Mouse (Mus musculus) urinary bladder, postnatal 36 days (tissue): ENCODE results near the gene Isl2.

Experiments
- DNase-seq, 2 experiments: peaks; one replicate each; pipeline ENCODE4 v3.0.0; 2022; ENCODE audit warnings: low spot score in 2 of 2, mixed read lengths in 1 of 2

Gene Isl2

GRCm38 (mm10) chr9:55546176-55547010 lies 7.9 kb downstream of the Isl2 start:
- DNase-seq: peak in 1 of 2 experiments; percentile 62

DNA sequence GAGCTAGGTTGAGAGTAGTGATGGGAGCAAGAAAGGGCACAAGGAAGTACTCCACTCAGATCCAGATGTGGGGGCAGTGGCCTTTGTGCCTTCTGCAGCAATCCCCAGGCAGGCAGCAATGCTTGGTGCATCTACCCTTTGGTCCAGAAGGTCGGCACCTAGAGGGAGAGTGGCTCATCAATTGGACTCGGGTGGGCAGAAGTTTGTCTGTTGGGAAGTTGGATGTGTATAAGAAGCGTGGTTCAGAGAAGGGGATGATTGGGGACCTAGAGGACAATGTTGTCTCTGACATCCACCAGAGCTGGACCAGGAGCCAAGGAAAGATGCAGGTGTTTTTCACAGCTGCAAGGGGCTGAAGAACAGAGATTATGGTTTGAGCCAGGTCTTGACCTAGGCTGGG lies 10.4 kb downstream of the Isl2 start:
- DNase-seq: no peak

DNA sequence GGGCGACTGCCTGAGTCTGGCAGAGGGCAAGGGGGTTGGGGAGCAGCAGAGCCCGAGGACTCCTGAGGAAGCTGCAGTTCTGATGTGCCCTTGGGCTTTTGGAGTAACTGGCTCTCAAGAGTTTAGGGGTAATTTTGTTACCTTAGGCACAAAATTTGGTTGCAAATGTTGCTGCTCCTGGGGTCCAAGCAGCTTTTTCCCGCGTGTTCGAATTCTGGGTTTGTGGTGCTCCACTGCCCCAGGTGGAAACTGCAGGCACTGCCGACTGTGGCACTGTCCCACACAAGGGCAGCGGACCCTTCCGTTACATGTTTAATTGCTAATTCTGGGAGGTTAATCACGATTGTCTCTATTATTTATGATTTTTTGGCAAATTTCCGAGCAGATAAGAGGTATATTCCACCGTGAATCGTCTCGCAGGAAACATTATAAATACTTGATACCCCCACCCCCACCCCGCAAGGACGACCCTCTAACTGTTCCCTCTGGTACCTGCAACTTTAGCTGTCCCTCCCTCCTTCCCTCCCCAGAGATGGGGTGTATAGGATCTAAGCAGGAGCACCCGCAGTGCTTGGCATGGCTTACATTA lies 10.9 kb downstream of the Isl2 start:
- DNase-seq: no peak

DNA sequence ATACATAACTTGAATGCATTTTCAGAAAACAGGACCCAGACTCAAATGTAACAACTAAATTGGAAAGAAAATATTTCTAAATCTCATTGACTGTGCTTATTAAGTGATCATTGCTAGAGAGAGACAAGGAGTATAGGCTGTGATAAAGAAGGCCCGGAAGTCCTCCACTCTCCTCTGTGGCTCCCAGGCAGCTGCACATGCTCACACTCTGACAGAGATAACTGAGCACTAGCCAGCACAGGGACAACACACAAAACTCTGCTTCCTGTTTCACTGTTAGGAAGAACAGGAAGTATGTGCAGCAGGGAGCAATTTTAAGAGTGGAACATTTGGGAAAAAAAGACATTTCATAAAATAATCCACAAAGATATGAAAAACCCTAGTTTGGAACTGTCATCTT lies 16.5 kb downstream of the Isl2 start:
- DNase-seq: no peak

DNA sequence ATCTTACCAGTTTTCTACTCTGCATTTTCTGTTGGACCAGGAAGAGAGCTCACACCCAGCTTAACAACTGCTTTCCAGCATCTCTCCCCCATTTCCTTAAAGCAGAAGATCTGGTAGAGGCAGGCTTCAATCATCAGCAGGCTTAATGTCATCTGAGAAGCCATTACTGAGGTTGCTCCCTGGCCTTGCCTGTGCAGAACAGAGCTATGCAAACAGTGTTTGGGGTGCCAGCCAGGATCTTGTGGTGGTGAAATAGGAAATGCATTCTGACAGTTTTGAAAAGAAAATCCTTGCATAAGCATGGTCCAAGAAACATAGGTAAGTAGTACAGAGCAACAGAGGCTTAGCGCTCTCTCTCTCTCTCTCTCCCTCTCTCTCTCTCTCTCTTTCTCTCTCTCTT lies 22.5 kb downstream of the Isl2 start:
- no peak for DNase-seq

GRCm38 (mm10) chr9:55568466-55569159 lies 30.1 kb downstream of the Isl2 start:
- DNase-seq: peak; percentile 43 to 55

GRCm38 (mm10) chr9:55571071-55571470 lies 32.6 kb downstream of the Isl2 start:
- no peak for DNase-seq

DNA sequence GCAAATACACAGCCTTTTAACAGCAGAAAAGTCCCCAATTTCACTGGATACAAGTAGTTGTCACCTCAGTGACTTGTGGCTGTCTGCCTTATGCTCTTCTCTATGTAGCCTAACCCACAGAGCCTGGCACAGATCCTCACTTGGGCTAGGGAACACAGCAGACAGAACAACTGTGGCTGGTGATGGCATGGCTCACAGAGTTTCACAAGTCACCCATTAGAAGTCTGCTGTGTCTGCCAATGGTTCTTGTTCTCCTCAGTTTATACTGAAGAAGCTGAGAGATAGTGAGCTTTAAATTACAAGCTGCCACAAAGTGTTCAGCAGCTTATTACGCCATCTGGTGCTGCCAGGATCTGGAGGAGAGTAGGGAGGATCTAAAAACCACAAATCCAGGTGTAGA lies 38.1 kb downstream of the Isl2 start:
- DNase-seq: no peak

DNA sequence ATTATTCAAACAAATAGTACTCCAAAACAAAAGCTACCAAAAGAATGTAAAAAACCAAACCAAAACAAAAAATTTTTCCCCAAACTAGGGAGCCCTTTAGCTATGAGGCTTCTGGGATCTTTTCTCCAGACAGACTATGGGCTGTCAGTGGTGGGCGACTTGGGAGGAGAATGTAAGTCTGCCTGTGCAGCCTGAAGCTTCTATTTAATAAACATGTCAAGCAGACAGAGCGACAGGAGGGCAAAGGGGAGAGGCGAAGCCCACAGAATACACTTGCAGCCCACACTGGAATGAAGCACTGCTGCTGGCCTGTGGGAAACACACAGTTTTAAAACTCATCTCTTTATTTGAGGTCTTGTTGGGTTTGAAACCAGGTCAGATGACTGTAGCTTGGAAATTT lies 42.9 kb downstream of the Isl2 start:
- no peak for DNase-seq

GRCm38 (mm10) chr9:55586141-55586540 lies 47.7 kb downstream of the Isl2 start:
- no peak for DNase-seq
